Mouse (Mus musculus): ENCODE measurements around the gene Pdzk1ip1. TPM values are rescaled to one million over a fixed set of nuclear protein-coding genes. Genes with fewer than 3 reads are reported as not detected.

Gene Pdzk1ip1
- under 1 TPM; 0.84 to 0.95 TPM for total RNA-seq (2021)

DNA sequence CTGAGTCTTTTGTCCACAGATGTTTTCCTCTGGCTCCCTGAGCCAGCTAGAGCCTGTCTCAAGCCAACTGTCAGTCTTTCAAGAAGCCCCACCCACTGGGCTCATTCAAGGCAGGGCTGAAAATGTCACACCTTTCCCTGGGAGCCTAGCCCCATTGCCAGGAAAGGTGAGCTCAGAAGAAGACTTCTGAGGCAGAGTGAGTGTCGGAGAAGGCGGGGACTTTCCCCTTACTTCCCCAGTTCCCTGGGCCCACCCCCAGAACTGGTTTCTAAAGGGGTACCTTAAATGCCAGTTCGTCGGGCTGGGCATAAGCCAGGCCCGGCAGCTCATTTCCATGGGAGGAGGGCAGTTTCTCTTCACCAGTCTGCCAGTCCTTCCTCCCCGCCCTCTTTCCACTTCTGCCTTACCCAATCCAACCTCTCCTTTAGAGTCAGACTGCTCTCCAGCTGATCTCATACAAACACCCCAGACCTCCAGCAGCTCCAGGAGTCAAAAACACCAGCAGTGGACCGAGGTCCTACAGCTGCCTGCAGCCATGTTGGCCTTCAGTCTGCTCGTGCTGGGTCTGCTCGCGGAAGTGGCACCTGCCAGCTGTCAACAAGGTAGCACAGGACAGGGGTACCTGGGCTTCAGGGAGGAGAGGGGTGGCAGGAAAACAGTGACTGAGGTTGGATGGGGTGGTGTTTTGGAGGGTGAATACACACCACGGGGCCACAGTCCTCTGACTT, at the start of gene Pdzk1ip1:
Gene Pdzk1ip1 (plus strand): TSS at position 98 of the 728 bp plus-strand sequence.
- DNase-seq = no peak

DNA sequence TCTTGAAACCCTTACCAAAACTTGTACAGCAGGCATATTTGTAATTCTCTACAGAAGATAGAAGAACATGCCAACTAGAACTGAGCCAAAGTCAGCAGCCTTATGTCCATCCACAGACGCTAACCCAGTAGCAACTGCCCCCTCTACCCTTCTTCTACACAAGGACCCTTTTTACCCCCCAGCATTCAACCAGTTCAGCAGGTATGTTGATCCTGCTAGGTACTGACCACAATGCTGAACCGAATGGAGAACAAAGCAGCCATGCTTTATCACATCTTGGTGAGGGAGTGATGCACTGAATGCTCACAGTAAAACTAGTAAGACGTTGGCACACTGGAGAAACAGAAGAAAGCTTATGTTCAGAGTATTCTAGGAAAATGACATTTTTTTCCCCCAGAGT, 42.9 kb upstream of the Pdzk1ip1 start:
- intact Hi-C loops (cut with DNase I) = no loop called here
- DNase-seq = no peak

More for the DNA sequence above, at the start of gene Pdzk1ip1:
- intact Hi-C loops (cut with DNase I) = no loop called here

DNA sequence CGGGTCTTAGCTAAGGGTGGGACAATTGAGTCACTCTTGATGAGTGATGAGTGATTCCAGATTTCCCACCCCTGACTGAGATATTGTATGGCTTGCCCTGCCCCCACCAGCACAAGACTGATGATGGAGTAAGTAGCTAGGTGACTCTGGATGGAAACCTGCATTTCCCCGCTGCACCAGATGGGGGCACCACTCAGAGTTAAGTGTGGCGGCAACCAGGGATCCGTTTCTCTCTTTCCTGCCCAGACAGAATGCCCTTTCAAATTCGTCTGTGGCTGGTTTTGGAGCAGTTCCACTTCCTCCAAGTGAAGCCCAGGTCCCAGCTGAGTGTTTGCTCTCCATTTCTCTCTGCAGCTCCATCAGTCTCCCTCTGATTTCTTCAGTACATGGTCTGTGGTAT, 40.8 kb upstream of the Pdzk1ip1 start:
- peak; percentile 55 for DNase-seq
- intact Hi-C loops (cut with DNase I) = no loop called here

DNA sequence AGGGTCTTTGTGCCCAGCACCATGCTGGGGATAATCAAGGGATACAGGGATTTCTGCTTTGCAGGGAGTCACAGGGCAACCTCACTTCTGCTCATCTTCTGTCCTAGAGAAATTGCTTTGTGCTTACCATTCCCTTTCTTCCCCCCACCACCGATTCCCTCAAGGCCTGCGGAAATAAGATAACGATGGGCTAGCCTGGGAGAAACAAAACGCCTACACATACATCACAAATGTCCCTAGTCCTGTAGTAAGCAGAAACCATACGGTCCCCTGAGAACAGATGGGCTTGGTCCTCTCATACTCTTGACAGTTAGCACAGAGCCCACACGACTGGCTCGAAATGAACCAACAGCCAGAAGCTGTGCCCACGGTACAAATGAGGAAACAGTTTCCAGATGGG, 40.3 kb upstream of the Pdzk1ip1 start:
- intact Hi-C loops (cut with DNase I) = no loop called here
- DNase-seq = no peak

DNA sequence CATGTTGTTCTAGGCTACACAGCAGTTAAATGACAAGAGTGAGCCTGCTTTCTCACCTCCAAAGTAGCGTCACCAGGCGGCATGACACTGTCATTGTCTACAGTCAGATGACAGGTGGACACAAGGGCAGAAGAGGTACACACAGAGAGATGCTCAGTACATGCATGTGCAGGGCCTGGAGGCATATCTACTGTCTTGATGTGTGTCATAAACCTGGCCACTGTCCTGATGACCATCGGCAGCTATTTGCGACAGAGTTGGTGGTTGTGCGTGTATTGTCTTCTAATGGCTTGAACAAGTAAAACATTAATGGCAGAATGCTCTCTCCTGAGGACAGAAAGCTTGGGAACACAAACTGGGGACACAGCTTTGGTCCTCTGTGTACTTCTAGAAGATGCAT, 37.3 kb upstream of the Pdzk1ip1 start:
- DNase-seq = no peak
- intact Hi-C loops (cut with DNase I) = no loop called here

DNA sequence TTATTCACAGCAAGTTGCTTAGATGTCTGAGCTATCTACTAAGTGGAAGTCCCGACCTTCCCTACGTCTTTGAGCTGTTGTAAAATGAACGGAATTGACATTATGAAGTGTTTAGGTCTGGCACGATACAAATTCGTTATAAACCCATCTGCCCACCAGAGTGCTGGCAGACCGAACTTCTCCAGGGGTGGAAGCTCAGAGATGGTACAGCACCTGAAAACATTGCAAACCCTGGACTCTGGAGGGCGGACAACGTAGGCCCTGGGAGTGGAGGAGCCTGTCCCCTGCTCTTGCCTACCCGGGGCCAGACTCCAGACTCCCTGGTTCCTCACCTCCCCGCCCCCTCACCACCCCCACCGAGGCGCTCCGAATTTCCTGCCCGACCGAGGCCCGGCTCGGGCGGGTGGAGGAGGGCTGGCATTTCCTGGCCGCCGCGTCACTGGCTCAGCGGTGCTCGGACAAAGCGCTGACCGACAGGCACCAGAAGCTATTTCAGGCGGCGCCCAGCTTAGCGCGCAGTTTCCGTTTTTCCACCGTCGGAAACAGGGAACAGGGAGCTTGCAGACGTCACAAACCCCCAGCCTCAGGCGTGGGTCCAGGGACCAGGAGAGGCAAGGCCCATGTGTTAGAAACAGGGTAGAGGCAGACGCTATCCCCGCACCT, 36.0 kb upstream of the Pdzk1ip1 start:
- peak; percentile 27 for DNase-seq
- intact Hi-C loops (cut with DNase I) = no loop called here

DNA sequence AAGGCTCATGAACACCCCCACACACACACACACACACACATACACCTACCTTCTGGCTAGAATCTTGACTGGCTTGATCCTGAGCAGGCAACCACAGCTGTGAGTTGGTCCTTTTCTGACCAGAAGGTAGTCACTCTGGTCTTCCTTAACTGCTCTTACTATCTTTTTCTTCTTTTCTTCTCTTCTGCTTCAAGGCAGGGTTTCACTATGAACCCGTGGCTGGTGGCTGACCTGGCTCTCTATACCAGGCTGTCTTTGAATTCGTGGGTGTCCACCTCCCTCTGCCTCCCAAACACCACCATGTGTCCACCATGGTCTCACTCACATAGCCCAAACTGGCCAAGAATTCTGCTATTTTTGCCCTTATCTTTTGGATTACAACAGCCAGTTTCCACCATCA, 33.5 kb upstream of the Pdzk1ip1 start:
- intact Hi-C loops (cut with DNase I) = loop anchor here (5.0 kb wide), 1 partner anchor 153 kb away; no protein-coding TSS in a partner anchor
- no peak for DNase-seq

DNA sequence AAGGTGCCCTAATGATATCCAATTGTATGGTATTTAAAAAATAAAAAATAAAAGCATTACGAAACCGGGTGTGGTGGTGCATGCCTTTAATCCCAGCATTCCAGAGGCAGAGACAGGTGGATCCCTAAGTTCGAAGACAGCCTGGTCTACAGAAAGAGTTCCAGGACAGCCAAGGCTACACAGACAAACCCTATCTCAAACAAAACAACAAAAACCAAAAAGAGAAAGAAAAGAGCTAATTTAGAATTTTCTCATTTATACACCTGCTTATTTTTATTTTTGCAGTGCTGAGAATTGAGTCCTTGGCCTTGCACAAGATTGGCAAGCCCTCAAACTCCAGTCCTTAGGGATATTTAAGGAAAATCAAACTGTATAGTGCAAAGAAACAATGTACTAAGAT, 32.8 kb upstream of the Pdzk1ip1 start:
- DNase-seq = no peak
- intact Hi-C loops (cut with DNase I) = loop anchor here (5.0 kb wide), 1 partner anchor 153 kb away; no protein-coding TSS in a partner anchor

DNA sequence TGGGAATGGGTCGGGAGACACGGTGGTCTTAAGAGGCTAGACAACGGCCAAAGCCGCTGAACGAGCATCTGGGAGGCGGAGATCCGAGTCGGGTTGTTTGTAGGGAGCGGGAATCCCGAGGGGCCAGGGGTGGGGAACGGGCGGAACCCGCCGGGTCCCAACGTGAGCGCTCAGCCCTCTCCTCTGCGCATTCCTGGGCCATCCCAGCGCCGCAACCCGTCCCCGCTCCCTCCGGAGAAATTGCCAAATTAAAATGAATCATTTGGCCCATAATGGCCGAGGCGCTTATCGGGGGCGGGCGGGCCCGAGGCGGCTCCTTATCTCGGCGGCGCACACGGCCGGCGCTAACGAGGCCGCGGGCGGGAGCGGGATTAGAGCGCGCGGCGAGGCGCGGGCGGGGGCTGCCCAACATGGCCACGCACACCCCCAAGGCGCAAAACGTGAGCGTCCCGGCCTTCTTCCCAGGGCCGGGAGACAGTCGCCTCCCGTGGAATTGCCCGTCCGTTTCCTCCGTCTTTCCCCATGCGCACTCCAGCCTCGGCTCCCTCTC, 32.1 kb upstream of the Pdzk1ip1 start, which contains the start of gene Tal1:
Gene Tal1 (plus strand): TSS at position 56 of the 550 bp plus-strand sequence.
- no peak for DNase-seq
- intact Hi-C loops (cut with DNase I) = loop anchor here (5.0 kb wide), 1 partner anchor 154 kb away; no protein-coding TSS in a partner anchor

DNA sequence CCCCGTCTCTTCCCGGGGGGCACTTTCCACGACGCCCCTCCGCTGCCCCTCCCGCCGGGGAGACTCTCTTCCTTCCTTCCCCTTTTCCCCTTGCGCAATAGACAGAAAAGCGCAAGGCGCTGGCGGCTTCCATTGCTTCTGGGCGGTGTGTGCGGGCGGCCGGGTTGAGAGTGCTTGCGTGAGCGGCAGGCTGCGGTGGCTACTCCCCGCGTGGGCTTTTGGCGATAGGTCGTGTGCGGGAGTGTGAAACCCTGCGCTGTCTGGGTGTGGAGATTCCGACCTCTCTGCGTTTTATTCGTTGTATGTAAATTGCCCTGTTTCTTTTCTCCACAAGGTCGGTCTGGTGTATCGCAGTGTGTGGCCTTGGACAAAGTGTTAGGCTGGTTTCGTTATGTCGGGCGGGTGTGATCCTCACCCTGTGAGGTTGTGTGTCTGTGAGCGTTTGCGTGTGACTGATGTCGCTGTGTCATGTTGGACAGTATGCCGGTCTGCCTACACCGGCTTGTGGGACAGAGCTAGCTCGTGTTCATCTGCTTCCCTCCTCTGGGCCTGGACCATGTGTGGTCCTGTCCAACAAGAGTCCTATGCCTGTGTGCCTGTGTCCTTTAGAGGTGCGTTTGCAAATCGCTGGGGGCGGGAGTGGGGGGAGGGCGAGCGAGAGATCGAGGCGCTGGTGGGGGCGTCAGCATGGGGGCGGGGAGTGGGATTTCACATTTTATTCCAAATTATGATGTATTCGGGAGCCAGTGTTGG, 31.4 kb upstream of the Pdzk1ip1 start:
- intact Hi-C loops (cut with DNase I) = loop anchor here (5.0 kb wide), 1 partner anchor 155 kb away; no protein-coding TSS in a partner anchor
- peak; percentile 24 for DNase-seq

DNA sequence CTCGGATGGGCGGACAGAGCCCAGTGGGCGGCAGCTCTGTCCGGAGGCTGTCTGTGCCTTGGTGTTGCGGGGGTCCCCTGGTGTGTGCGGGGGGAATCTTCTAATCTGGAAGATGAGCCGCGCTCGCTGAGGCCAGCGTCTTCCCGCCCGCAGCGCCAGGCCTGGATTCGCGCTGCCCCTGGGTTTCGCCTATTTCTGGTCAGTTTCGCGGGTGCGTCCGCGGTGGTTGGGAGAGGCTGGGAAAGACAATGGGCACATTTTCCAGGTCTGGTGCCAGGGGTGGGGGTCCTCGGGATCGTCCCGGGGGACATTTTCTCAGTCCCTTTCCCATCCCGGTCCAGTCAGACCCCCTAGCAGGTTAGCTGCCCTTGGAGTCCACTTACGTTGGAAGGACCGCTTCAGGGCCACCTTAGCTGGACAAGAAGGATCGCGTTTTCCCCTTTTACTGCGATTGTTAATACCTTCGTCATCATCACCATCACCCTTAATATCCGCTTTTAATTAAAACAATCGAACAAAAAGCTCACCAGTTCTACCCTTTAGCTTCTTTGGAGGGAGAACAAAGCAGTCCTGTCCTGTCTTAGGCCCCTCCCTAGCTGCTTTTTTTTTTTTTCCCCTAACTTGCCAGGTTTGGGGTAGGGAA, 30.7 kb upstream of the Pdzk1ip1 start:
- intact Hi-C loops (cut with DNase I) = loop anchor here (5.0 kb wide), 1 partner anchor 155 kb away; no protein-coding TSS in a partner anchor
- DNase-seq = no peak

DNA sequence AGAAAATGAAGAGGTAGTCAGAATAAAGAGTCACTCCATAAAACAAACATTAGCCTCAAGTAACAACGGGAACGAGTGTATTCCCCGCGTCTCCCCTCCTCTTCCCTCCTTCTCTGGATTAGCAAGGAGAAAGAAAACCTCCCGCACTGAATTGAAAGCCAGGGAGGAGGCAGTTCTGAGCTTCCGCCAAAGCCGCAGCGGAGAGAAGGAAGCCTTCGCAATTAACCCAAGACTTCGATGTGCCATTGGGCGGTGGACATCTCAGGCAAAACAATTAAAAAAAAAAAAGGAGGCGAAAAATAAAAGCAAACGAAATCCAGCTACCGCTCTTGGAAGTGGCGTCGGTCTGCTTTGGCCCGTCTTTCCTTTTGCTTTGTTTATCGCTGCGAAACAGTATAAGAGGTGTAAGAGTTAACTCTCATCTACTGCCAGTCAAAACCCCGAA, 30.2 kb upstream of the Pdzk1ip1 start:
- intact Hi-C loops (cut with DNase I) = loop anchor here (5.0 kb wide), 1 partner anchor 156 kb away; no protein-coding TSS in a partner anchor
- DNase-seq = no peak

DNA sequence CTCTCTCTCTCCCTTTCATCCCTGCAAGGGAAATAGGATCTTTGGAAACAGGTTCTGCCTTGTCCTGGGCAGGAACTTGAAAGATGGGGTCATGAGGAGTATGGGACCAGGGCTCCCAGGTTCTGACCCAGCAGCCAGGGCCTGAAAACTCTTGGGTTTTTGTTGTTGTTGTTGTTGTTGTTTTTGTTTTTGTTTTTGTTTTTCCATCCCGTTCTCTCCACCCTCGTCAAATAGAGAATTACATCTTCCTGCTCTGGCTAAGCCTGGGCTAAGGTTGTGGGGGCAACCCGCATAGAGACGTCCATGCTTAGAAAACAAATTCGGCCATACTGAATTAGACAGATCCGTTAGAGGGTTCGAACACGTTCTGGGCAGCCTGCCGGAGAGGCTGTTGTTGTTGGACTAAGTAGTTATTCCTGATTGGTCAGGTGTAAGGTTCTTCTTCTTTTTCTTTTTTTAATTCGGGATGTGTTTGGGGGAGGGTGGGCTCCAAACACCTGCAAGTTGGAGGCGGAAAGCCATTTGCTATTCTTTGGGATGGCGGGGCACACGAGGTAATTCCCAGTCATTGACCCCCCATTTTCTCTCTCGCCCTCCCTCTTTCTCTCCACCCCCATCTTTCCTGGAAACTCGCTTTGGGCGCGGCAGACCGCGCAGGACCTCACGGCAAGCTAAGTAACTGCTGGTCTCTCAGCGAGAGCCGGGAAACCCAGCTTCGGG, 29.5 kb upstream of the Pdzk1ip1 start:
- intact Hi-C loops (cut with DNase I) = loop anchor here (5.0 kb wide), 1 partner anchor 157 kb away; no protein-coding TSS in a partner anchor
- no peak for DNase-seq

DNA sequence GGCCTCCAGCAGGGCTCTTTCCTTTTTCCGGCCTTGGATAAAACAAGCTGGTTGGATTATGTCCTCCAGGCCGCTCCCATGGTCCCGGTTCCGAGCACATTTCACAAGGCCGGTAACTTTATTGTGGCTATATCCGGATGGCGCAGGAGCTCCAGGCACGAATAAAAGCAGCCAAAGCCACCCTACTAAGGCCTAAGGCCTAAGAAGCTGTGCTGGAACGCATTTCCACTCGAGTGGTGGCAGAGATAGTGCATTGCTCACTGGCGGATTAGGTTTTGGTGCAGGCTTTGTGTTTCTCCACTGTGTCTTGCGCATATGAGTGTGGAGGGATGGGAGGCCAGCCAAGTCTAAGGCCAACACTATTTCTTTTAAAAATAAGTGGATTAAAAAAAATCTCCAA, 28.6 kb upstream of the Pdzk1ip1 start:
- intact Hi-C loops (cut with DNase I) = loop anchor here (5.0 kb wide), 1 partner anchor 158 kb away; no protein-coding TSS in a partner anchor
- DNase-seq = no peak

DNA sequence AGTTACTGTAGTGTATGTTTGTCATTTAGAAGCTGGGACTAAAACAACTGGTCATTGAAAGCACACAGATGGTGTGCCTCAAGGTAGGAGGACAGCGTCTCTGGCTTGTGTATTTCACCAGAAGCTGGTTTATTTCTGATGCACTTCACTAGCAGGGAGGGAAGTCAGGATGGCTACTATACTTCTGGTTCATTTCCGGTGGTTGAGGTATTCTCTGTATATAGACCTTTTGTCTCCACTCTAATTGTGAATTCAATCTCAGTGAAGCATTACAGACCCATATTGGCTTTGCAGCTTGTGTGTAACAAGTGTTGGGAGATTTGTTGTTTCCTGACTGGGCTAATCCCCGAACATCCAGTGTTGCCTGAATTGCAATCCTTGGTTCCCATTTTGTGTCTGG, 27.8 kb upstream of the Pdzk1ip1 start:
- no peak for DNase-seq
- intact Hi-C loops (cut with DNase I) = no loop called here

DNA sequence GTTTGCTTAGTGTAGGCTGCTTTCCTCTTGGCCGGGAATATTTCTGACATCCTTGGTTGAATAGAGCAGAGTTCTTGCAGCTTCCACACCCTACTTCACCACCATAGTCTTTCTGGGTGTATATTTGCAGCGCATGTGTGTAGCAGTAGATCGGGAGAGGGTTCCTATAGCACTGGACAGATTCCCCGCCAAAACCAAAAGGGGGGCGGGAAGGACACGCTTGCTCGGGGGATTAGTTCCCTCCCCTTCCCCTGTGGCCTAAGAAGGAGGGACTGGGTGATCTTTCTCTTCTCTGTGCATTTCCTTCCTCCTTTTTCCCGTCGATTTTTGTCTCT, 26.0 kb upstream of the Pdzk1ip1 start:
- DNase-seq = no peak
- intact Hi-C loops (cut with DNase I) = no loop called here

DNA sequence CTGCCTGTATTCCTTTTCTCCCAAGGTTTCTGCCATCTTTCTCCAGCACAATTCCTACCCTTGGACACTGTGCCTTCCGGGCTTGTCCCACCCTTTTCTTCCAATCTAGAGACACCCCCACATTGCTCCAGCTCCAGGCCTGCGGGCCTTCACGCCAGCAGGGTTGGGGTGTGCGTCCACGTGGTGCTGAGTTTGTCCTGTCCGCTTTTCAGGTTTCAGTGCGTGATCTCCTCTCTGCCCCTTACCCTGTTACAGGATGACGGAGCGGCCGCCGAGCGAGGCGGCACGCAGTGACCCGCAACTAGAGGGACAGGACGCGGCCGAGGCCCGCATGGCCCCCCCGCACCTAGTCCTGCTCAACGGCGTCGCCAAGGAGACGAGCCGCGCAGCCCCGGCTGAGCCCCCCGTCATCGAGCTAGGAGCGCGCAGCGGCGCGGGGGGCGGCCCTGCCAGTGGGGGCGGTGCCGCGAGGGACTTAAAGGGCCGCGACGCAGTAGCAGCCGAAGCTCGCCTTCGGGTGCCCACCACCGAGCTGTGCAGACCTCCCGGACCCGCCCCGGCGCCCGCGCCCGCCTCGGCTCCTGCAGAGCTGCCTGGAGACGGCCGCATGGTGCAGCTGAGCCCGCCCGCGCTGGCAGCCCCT, 25.5 kb upstream of the Pdzk1ip1 start:
- intact Hi-C loops (cut with DNase I) = no loop called here
- DNase-seq = peak; percentile 18

DNA sequence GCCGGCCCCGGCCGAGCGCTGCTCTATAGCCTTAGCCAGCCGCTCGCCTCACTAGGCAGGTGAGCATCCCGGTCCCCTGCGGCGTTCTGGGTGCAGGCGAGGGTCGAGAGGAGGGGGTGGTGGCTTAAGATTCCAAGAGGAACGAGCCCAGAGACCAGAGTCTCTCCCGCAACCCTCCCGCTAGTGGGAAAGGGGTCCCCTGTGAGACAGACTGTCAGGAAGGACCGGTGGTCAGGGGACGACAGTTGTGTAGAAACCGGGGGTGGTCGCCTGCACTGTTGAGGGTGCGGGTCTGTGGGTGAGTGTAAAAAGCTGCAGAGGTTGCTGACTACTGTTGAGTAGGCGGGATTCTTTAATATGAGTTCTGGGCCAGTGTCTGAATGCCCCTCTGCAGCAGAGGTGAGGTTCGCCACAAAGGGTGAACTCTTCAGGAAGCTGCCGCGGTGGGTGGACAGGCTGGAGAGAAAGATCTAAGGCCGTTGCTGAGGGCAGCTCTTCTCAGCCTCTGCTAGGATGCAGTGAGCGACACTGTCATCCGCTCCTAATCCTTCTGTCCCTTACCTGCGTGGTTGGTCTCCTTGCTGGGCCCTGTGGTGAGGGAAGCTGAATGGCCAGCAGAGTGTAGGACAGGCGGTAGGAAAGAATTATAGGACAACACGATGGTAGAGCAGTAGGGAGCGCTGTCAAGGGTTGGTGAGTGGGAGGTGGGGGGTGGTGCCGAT, 24.8 kb upstream of the Pdzk1ip1 start:
- intact Hi-C loops (cut with DNase I) = no loop called here
- DNase-seq = no peak

DNA sequence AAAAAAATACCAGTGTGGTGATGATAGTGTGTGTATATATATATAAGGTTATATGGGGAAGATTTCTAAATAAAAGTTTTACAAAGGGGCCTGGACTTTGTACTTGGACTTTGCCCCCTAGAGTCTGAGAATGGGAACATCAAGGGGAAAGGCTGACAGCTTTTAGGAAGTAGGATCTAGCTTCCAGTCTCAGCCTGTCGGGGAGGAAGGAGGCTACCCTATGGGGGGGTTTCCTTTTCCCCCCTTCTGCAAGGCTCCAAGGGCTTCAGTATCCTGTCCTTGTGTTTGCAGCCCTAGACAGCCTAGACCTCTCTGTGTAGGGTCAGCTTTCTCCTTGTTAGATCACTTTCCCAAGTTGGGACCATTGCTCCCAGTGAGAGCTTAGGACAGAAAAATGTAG, 16.8 kb upstream of the Pdzk1ip1 start:
- intact Hi-C loops (cut with DNase I) = no loop called here
- DNase-seq = no peak

Measured in left cerebral cortex, postnatal 4 days (tissue).